ENCODE assay signal across 14 mouse cellular contexts in the genomic region with DNA sequence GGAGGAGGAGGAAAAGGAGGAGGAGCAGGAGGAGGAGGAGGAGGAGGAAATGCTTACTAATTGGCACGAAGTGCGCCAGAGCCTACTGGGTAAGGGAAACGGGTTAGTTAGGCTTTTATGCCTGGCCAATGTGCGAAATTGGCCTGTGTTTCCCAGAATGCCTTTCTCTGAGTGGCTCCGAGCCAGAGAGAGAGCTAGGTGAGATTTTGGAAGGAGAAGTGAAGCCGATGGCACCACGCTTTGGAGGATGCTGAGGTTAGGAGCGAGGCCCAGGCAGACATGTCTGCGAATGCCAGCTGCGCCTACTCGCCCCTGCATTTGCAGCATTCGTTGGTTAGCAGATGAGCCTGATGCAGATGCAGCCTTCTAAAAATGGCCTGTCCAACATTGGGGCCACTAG. TPM values are rescaled to one million over a fixed set of nuclear protein-coding genes. Genes with fewer than 3 reads are reported as not detected.
A peak's percentile ranks its signal among the peaks of the same experiment; 100 is the strongest.
DNase-seq lines count a peak whose midpoint lies in the region; ATAC-seq lines count a peak whose summit lies in the region.
"Had no signal": no experiment of that assay in that cellular context is flagged by ENCODE, and none has a peak within 500 bp of the region (broad histone marks: within the 10 kb centered on the region; RNA-seq: fewer than 3 reads in every experiment).

No protein-coding gene starts in this region.

- WGBS in kidney, embryonic 15.5 days, result 91% methylated on average over 12 of the region's 12 CpGs

- H3K36me3 ChIP-seq in kidney, embryonic 15.5 days, result peaks cover 16% of the 10 kb centered on the region; the same call in 1 of the 2 replicates
- H3K36me3 ChIP-seq: hindbrain, embryonic 12.5 days; lung, embryonic 15.5 days had no signal

- H3K27me3 ChIP-seq in kidney, embryonic 15.5 days, result no peaks in the 10 kb centered on the region
- H3K27me3 ChIP-seq: hindbrain, embryonic 12.5 days; lung, embryonic 15.5 days had no signal

- no peak for ATAC-seq in kidney, embryonic 15.5 days (replicated peaks; ENCODE audit: low FRiP score)

- intact Hi-C loops in left cerebral cortex, postnatal 4 days (cut with DNase I), result no loop called here

- peak; percentile 28 for DNase-seq in kidney, adult 9 months
- DNase-seq in cerebellum, adult 9-11 months, result peak; percentile 35
- DNase-seq in frontal cortex, postnatal 36 days (ENCODE audit: low spot score in 2 of 2), result peak; percentile 58 to 69
- DNase-seq in left cerebral cortex, postnatal 4 days, result peak; percentile 58
- no peak for DNase-seq in MN1 (ENCODE audit: low spot score)
- no peak for DNase-seq in testis, postnatal 10 days (ENCODE audit: low spot score)
- DNase-seq: adrenal gland, postnatal 36 days; gastrocnemius, postnatal 14 days had no signal

- H3K27ac ChIP-seq in kidney, embryonic 15.5 days, result no peak overlapping the region
- H3K27ac ChIP-seq: hindbrain, embryonic 12.5 days; lung, embryonic 15.5 days had no signal

- H3K4me3 ChIP-seq in kidney, embryonic 15.5 days (replicated peaks), result no peak overlapping the region
- H3K4me3 ChIP-seq: erythroblast, embryonic 14.5 days; hindbrain, embryonic 12.5 days; lung, embryonic 15.5 days had no signal

- H3K9me3 ChIP-seq in kidney, embryonic 15.5 days (replicated peaks), result no peaks in the 10 kb centered on the region
- H3K9me3 ChIP-seq: hindbrain, embryonic 12.5 days; lung, embryonic 15.5 days had no signal

- H3K9ac ChIP-seq in kidney, embryonic 15.5 days, result no peak overlapping the region
- H3K9ac ChIP-seq: hindbrain, embryonic 12.5 days; lung, embryonic 15.5 days had no signal

- H3K4me1 ChIP-seq in kidney, embryonic 15.5 days, result no peaks in the 10 kb centered on the region

- H3K4me2 ChIP-seq in kidney, embryonic 15.5 days, result no peak overlapping the region
- H3K4me2 ChIP-seq: hindbrain, embryonic 12.5 days; lung, embryonic 15.5 days had no signal

RNA-seq across cellular contexts. Expression of a gene that starts 18.2 kb away (rescaled TPM):
- polyA plus RNA-seq in kidney, embryonic 15.5 days (2015; fragmentation: Nextera tagmentation; extraction: Ambion mirVana), result 1.9 and 2.3 TPM in 2 replicates
- total RNA-seq in left cerebral cortex, postnatal 4 days (2021), result under 1 TPM in 1 of 2 experiments, not detected in 1; 0.32 TPM

RNA-seq across cellular contexts. Expression of a gene that starts 56.3 kb away (rescaled TPM):
- polyA plus RNA-seq in kidney, embryonic 15.5 days (2015; fragmentation: Nextera tagmentation; extraction: Ambion mirVana), result 0.66 and 0.95 TPM in 2 replicates
- not detected for total RNA-seq in left cerebral cortex, postnatal 4 days (2021)
- total RNA-seq: adrenal gland, postnatal 36 days had no signal
- polyA plus RNA-seq: cortical plate, adult 2 months; erythroblast, embryonic 14.5 days; hindbrain, embryonic 12.5 days; limb, embryonic 14.5 days had no signal

Comparison
In these comparisons a context has a peak if more than half of its experiments do, and no peak if none do; other contexts are left out.
1. DNase-seq: peak in kidney, adult 9 months (single experiment), cerebellum, adult 9-11 months (single experiment), frontal cortex, postnatal 36 days (2 of 2) and left cerebral cortex, postnatal 4 days (single experiment); none in MN1 (single experiment) and testis, postnatal 10 days (single experiment).